Mouse (Mus musculus) small intestine, adult 2 months (tissue): ENCODE results near the gene Miox.

Experiments used
- CTCF ChIP-seq: fragments of 200-500 bp; IDR thresholded peaks from 2 replicates; pipeline ENCODE4 v1.5.1; 2012; ENCODE audit warnings: low read depth, mild to moderate bottlenecking, control low read depth, inconsistent platforms, low read length, moderate library complexity, mixed read lengths; ENCODE audit not compliant: insufficient replicate concordance, insufficient read length; ENCODE audit errors: extremely low read depth
- POLR2A ChIP-seq: fragments of 200-500 bp; IDR thresholded peaks from 2 replicates; pipeline ENCODE4 v1.6.1; 2012; ENCODE audit warnings: low read depth, mild to moderate bottlenecking, control low read depth, inconsistent platforms, low read length, moderate library complexity

DNA sequence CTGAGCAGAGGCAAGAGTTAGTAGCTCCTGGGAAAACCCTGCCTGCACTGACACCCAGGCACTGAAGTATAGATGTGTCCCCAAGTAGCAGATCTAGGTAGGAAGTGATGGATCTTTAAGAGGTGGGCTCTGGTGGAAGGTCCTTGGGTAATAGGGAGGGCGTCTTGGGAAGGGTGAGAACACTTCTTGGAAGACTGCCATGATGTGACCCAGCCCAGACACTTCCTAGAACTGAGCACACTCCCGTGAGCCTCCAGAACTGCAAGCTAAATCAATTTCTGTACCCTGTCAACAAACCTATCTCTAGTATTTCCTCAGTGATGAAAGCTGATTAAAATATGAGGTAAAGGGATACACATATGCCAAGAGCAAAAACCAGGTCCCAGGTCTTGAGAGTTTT lies 41.4 kb upstream of the Miox start:
- TF ChIP-seq CTCF: no peak
- TF ChIP-seq POLR2A: no peak
